In the genomic region with DNA sequence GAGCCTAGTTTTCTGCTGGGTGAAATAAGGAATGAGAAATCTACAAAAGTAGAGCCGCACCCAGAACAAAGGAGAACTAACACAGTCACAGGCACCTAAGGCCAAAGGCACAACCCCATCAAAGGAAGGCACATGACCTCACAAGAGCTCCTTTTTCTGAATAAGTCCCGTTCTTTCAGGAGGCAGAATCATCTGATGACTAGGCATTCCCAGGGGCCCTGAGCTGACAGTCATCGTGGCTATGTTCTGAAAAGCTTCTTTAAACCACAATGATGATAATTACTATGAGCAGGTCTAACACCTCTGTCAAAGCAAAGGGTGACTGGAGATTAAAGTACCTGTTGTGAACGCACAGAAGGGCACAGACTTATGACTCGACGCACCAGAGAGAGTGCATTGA, we compare ENCODE assay signal across 24 mouse cellular contexts.
"Had no signal": no experiment of that assay in that cellular context is flagged by ENCODE, and none has a peak within 500 bp of the region (broad histone marks: within the 10 kb centered on the region; RNA-seq: fewer than 3 reads in every experiment).

No protein-coding gene starts in this region.

- H3K4me2 ChIP-seq: heart, embryonic 11.5 days; heart, embryonic 13.5 days; heart, embryonic 15.5 days; hindbrain, embryonic 13.5 days; hindbrain, embryonic 15.5 days; kidney, embryonic 15.5 days; limb, embryonic 13.5 days; limb, embryonic 15.5 days; liver, embryonic 12.5 days had no signal

- ATAC-seq: hindbrain, postnatal 0 days; intestine, embryonic 16.5 days; liver, embryonic 12.5 days had no signal

- H3K27ac ChIP-seq: heart, adult 2 months; heart, embryonic 13.5 days; heart, embryonic 15.5 days; hindbrain, embryonic 13.5 days; hindbrain, embryonic 15.5 days; hindbrain, postnatal 0 days; kidney, embryonic 15.5 days; kidney, postnatal 0 days; limb, embryonic 13.5 days; limb, embryonic 15.5 days; liver, embryonic 12.5 days had no signal

- H3K27me3 ChIP-seq: heart, embryonic 13.5 days; heart, embryonic 15.5 days; hindbrain, embryonic 13.5 days; hindbrain, embryonic 15.5 days; kidney, embryonic 15.5 days; limb, embryonic 13.5 days; limb, embryonic 15.5 days; liver, embryonic 12.5 days had no signal

- H3K4me3 ChIP-seq: heart, adult 2 months; heart, embryonic 13.5 days; heart, embryonic 15.5 days; hindbrain, embryonic 13.5 days; hindbrain, embryonic 15.5 days; kidney, embryonic 15.5 days; limb, embryonic 13.5 days; limb, embryonic 15.5 days; liver, embryonic 12.5 days had no signal

- H3K9ac ChIP-seq: heart, embryonic 13.5 days; heart, embryonic 15.5 days; hindbrain, embryonic 13.5 days; hindbrain, embryonic 15.5 days; kidney, embryonic 15.5 days; limb, embryonic 13.5 days; limb, embryonic 15.5 days; liver, embryonic 12.5 days had no signal

- H3K4me1 ChIP-seq: heart, embryonic 15.5 days; kidney, embryonic 15.5 days; limb, embryonic 13.5 days; limb, embryonic 15.5 days; liver, embryonic 12.5 days had no signal

- H3K36me3 ChIP-seq: heart, embryonic 13.5 days; heart, embryonic 15.5 days; hindbrain, embryonic 13.5 days; hindbrain, embryonic 15.5 days; kidney, embryonic 15.5 days; limb, embryonic 13.5 days; limb, embryonic 15.5 days; liver, embryonic 12.5 days had no signal

- DNase-seq: gastrocnemius, postnatal 25 days; heart, adult 2 months; heart, postnatal 14 days; heart, postnatal 36 days; kidney, adult 11 months; kidney, adult 2 months; kidney, adult 9 months; kidney, postnatal 14 days; kidney, postnatal 36 days; layer of hippocampus, adult 9-11 months; layer of hippocampus, postnatal 36 days; left cerebral cortex, postnatal 4 days had no signal

- H3K9me3 ChIP-seq: heart, embryonic 13.5 days; heart, embryonic 15.5 days; hindbrain, embryonic 13.5 days; hindbrain, embryonic 15.5 days; kidney, embryonic 15.5 days; limb, embryonic 13.5 days; limb, embryonic 15.5 days; liver, embryonic 12.5 days had no signal
